Mouse (Mus musculus) heart, postnatal 10 days (tissue): ENCODE measurements around the gene Hist1h2bq. TPM values are rescaled to one million over a fixed set of nuclear protein-coding genes. Genes with fewer than 3 reads are reported as not detected.
A peak's percentile ranks its signal among the peaks of the same experiment; 100 is the strongest.
"Not testable (repeated sequence)": the region's sequence is repeated elsewhere in the genome, so short reads cannot be mapped to it uniquely, and the experiment has no call there.

Experiments used
- DNase-seq, 2 experiments: peaks; one replicate each; pipeline ENCODE4 v3.0.0; 2021
- intact Hi-C: fragments of 180-260 bp; cut with DNase I; formaldehyde crosslinking; loops from one replicate; pipeline ENCODE4 v1.15.1; 2025
- total RNA-seq, 2 experiments: library from RNA; stranded (reverse); gene quantifications; 2 replicates each; pipeline ENCODE4 v1.2.3; 2021

Gene Hist1h2bq
- total RNA-seq, 2 experiments from 2014 or later, result 177 to 197 TPM

DNA sequence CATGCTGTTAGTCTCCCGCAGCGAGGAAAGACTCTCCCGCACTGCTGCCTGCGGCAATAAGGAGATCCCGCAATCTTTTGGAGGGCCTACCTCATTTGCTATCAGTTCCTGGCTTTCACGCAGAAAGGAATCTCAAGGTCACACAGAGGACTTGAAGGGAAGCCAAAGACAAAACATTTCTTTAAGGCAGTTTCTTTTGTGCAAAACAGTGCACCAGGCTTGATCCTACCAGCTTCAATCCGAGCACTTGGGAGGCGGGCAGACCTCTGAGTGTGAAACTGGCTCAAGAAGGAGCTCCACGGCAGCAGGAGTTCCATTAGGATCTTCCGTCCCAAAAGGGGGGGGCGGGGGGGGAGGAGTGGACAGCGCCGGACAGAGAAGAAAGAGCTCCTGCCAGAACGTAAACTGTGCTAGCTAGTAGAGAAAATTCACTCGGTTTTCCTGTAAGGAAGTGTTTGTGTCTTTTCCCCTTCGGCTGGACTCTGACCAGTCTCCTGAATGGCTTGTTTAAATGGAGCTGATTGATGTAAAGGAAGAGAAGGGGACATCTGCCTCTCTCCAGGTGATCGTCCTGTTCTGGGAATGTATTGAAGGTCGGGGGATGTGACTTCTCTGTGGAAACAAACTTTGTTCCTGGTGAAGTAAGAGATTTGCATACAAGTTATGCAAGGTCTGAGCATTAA lies 19.3 kb downstream of the Hist1h2bq start:
- intact Hi-C loops, result no loop called here
- no peak for DNase-seq

DNA sequence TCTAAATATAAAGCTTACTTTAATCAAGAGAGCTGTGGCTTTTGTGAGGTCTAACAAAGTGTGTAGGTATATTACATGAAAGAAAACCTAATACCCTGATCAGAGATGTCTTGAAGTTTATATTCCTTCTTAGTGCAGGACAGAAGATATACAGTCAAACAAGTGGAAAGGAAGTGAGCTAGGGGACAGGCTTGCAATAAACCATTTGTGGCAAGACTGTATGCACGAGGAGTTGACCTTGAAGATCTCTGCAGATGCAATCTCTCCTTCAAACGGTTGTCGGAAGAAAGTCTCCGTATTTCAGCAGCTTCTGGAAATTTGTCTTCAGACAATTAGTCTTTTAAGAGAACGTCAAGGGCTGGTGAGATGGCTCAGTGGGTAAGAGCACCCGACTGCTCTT lies 20.1 kb downstream of the Hist1h2bq start:
- DNase-seq, result no peak
- intact Hi-C loops, result no loop called here

DNA sequence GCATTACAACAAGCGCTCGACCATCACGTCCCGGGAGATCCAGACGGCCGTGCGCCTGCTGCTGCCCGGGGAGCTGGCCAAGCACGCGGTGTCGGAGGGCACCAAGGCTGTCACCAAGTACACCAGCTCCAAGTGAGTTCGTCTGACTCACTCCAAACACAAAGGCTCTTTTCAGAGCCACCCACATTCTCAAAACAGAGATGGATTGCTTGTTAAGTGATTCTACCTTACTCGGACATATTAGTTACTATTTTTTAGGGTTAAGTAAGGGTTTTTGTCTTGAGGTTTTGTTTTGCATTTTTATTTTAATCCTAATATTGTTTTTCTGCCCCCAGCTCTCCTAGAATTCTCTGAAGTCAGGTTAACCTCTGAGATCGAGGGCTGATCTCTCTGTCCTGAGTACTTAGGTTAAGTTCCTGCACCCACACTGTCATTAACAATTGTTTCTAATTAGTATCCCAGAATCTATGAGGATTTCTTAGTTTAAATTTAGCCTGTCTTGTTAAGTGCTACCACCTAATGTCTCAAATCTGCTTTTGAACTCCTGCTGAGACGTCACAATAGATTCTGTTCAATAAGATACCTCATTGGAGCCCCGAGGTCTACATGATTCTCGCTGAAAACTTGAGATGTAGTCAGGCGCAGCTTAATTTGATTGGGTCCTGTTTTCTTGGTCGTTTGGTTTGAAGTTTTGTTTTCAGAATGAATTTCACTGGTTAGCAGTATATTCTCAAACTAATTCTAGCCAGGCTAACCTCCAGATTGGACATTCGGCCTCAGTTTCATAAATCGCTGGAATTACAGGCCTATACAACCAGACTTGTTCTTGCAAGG lies 22.0 kb downstream of the Hist1h2bq start:
- DNase-seq, result peak in 1 of 2 experiments; percentile 12
- intact Hi-C loops, result no loop called here

DNA sequence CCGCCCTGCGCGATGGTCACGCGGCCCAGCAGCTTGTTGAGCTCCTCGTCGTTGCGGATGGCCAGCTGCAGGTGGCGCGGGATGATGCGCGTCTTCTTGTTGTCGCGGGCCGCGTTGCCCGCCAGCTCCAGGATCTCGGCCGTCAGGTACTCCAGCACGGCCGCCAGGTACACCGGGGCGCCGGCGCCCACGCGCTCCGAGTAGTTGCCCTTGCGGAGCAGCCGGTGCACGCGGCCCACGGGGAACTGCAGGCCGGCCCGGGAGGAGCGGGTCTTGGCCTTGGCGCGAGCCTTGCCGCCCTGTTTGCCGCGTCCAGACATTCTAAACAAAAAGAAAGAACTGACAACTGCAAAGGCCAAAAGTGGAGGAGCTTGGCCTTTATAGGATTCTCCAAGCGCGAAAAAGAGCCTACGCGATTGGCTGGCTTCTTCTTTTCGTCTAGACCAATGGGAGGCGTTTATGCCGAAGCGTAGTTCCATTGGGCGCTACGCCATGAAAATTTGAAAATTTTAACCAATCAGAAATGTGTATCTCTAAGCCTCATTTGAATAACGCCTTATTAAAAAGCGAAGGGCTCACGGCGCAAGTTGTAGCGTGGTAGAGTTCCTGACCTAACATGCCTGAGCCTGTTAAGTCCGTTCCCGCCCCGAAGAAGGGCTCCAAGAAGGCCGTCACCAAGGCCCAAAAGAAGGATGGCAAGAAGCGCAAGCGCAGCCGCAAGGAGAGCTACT lies 22.9 kb downstream of the Hist1h2bq start, which contains the start of the genes Hist1h2an and Hist1h2bp:
TSS of gene Hist1h2an (minus strand) at position 320 of the 731 bp plus-strand sequence.
TSS of gene Hist1h2bp (plus strand) at position 563 of the 731 bp plus-strand sequence.
- intact Hi-C loops, result not testable (repeated sequence)

DNA sequence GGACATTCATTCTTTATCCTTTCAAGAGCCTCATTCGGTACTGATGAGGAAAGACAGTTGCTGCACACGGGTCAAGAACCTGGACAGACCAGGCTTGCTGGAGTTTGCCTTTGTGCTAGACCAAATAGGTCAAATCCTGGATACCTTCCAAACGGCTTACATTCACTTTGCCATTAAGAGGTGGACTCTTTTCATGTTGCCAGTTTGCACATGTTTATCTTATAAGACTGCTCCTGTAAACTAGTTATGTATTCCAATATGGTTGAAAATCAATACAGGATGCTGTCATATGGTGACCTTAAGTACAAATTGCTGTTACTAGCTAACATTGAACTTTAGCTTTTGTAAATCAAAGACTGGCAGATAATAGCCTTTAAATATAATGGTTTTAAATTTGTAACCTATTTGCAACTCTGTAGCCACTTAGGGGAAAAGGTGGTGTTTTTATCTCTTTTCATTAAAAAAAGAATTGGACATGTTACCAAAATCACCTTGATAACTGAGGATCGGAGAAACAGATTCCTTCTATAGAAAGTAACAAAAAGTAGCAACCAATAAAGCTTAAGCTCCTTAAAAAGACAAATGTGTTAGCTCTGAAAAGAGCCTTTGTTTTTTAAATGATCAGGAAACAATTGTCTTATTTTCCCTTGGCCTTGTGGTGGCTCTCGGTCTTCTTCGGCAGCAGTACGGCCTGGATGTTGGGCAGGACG lies 23.7 kb downstream of the Hist1h2bq start:
- intact Hi-C loops, result no loop called here
- DNase-seq, result no peak

More for the DNA sequence above, 22.9 kb downstream of the Hist1h2bq start, which contains the start of the genes Hist1h2an and Hist1h2bp:
- peak; percentile 96 for DNase-seq

DNA sequence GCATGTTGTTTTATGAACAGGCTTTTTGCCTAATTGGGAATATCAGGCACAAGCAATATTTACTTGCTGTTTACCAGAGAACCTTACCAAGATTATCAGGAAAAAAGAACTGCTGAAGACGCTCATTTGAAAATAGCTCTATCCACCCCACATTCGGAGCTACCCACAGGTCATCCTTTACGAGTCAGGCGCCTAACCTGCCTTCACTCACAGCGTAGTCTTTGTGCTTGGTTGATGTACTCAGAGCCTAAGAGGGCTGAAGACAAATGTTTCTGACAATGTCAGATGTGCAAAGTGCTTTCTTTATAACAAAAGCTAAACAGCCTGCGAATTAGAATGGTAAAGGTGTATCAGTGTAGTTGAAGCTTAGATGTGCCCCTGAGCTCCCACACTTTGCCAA lies 25.7 kb downstream of the Hist1h2bq start:
- no peak for DNase-seq
- intact Hi-C loops, result loop anchor here (2.0 kb wide), 1 partner anchor 74 kb away; no protein-coding TSS in a partner anchor

DNA sequence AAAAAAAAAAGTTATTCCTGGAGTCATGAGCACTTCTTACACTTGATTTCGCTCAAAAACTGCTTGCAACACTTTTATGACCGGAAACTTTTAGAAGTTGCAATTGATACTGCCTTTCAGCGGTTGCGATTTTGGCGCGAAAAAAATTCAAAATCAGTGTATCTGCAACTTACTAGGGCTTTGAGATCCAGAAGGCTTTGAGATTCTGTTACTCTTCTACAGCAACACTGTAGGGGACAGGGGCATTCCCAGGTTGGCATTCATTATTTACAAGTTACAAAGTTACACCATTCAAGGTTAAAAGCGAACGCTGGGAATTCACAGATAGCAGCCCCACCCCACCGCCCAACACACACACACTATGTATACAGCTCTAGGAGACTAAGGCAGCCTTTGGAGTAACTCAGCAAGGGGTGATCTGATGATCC lies 26.2 kb downstream of the Hist1h2bq start:
- intact Hi-C loops, result loop anchor here (2.0 kb wide), 1 partner anchor 73 kb away; no protein-coding TSS in a partner anchor
- DNase-seq, result peak; percentile 35 to 63

DNA sequence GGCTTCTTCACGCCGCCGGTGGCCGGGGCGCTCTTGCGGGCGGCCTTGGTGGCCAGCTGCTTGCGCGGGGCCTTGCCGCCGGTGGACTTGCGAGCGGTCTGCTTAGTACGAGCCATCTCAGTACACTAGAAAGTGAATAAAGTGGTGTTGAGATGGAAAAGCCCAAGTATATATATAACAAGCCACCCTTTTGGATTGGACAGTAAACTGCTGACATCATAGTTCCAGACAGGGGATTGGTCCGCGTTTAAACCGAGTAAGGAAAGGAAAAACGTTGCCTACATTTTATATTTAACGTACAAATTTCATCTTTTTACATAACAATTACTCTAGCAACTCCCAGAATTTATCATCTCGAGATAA lies 26.8 kb downstream of the Hist1h2bq start, which contains the start of gene Hist1h3i:
TSS of gene Hist1h3i (minus strand) at position 116 of the 363 bp plus-strand sequence.
- intact Hi-C loops, result no loop called here
- peak; percentile 80 to 81 for DNase-seq

DNA sequence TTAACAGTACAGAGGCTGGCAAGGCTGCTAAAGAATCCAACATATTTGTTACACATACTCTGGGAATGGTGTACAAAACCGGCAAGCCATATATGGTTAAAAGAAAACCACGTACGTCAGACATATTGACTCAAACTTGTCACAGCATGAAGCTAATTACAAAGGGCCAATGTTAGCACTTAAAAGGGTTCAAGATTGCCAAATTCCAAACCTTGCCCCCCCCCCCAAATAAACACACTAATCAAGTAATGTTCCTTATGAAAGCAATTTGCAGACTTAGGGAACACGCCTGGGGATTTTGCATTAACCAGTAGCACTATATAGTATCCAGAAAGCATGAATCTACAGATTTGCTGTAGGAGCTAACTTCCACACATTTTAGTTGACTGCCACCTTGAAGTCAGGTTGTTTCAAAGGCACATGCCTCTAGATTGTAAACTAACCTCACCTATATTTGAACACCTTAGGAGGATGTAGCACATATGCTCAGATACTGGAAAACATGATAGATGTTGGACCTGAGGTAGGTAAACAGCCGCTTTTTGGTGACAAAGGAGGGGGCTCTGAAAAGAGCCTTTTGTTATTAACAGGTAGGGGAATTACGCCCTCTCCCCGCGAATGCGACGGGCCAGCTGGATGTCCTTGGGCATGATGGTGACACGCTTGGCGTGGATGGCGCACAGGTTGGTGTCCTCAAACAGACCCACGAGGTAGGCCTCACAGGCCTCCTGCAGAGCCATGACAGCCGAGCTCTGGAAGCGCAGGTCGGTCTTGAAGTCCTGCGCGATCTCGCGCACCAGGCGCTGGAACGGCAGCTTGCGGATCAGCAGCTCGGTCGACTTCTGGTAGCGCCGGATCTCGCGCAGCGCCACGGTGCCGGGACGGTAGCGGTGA lies 27.4 kb downstream of the Hist1h2bq start:
- intact Hi-C loops, result not testable (repeated sequence)

DNA sequence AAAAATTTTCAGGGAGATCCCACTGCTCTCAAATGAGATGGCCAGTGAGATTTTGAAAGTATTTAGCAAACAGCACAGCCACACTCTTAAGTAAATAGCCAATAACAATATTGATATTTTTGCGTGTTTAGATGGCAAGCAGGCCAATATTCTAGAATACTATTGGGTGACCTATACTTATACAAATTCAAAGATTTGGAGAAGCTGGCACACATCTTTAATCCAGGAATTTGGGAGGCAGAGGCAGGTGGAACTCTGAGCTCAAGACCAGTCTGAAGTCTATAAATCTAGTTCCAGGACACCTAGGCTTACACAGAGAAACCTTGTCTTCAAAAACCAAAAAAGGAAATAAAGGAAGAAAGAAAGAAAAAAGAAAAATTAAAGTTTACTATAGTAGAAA lies 28.4 kb downstream of the Hist1h2bq start:
- no peak for DNase-seq
- intact Hi-C loops, result loop anchor here (2.0 kb wide), 1 partner anchor 29 kb away; the partner anchor contains the start of gene Hist1h2ak

More for the DNA sequence above, 27.4 kb downstream of the Hist1h2bq start:
- peak in 1 of 2 experiments; percentile 38 for DNase-seq

DNA sequence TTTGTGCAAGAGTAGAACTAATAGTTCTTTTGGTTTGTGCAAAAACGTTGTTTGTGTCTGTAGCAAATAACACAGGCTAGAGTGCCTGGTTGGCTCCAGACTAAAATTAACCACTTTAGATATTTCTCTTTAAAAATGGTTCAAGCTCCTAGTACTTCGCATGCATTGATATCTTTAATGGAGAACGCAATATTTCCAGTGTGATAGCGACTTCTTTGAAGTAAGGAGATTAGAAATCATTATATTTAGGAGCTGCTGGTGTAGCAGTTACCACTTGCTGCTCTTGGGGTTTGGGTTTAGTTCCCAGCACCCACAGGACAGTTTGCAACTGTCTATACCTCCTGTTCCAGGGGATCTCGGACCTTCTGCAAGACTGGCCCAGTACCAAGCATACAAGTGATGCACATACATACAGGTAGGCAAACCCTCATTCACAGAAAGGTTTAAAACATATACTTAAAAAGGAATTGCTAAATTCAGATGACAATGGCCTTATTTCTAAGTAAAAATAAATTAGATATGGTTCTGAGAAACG lies 28.9 kb downstream of the Hist1h2bq start:
- intact Hi-C loops, result loop anchor here (2.0 kb wide), 1 partner anchor 28 kb away; the partner anchor contains the start of gene Hist1h2ak
- no peak for DNase-seq

DNA sequence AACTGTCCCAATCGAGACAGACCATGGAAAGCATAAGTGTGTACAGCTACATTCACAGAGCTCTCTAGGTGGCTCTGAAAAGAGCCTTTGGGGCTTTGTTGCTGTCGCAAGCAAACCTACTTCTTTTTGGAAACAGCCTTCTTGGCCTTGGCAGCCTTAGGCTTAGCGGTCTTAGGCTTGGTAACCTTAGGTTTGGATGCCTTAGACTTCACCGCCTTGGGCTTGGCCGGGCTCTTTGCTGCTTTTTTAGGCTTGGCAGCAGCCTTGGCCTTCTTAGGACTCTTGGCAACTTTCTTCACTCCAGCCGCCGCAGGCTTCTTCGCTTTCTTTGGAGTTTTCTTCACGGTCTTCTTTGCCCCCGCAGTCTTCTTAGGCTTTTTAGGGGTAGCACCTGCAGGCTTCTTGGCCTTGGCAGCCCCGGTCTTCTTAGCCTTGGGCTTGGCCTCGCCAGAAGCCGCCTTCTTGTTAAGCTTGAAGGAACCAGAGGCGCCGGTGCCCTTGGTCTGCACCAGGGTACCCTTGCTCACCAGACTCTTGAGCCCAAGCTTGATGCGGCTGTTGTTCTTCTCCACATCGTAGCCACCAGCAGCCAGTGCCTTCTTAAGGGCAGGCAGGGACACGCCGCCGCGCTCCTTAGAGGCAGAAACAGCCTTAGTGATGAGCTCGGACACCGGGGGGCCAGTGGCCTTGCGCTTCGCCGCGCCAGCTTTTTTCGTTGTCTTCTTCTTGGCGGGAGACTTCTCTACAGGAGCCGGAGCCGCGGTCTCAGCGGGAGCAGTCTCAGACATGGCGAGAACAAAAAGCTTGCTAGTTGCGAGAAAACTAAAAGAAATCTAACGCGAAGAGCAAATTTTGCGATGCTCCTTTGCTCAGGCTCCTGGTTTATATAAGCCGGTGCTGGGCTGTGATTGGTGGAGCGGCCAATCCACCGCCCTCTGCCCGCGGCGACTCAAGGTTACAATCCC lies 29.9 kb downstream of the Hist1h2bq start, which contains the start of gene Hist1h1b:
TSS of gene Hist1h1b (minus strand) at position 859 of the 965 bp plus-strand sequence.
- intact Hi-C loops, result loop anchor here (2.0 to 5.0 kb wide), 2 partner anchors 27 to 58 kb away; partner anchors contain the start of genes Hist1h2ak and Hist1h2bm
- DNase-seq, result peak; percentile 75 to 76

DNA sequence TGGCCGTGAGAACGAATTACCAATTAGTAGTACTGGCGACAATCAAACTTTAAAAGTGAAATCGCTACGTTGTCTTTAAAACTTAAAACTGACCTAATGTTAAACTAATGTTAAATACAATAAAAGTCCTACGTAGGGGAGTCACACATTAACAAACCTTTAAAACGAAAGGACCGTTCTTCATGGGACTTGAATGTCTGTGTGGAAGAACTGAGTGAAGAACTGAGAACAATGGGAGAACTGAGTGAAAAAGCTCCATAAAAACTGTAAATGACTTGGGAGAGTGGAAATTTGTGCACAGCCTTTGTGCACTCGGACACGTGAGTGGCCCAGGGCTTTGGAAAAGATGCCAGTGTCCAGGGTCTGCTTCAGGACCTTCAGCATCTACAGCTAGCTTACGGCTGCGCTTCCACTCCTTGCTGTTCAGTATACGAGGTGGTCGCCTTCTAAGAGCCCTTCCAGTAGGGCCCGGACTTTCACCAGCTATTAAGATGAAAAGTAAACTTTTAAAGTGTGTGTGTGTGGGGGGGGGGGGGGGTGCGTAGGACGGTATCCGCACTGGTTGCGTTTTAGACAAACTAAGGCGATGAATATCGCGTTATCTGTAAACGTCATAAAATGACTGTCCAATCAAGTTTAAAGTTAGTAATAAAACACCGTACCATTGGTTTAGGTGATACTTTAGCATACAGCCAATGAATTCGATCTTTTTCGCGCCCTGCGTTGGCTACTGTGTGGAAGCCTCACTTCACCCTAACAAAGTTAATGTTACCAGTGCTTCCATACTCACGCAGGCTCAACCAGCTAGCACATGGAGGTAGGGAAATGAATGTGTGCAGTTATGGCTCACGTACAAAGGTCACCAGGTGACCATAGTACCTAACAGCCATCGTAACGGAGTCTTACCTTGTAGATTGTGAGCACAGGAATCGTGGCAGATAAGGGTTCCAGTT lies 30.9 kb downstream of the Hist1h2bq start:
- peak; percentile 80 to 84 for DNase-seq
- intact Hi-C loops, result loop anchor here (5.0 kb wide), 1 partner anchor 57 kb away; the partner anchor contains the start of gene Hist1h2bm
